Mouse (Mus musculus) MEL (cell line): ENCODE results near the gene Pim2.

Source experiments
- BHLHE40 ChIP-seq: IDR thresholded peaks from 2 replicates; pipeline ENCODE4 v1.6.1; 2012; ENCODE audit warnings: low read depth, mild to moderate bottlenecking, inconsistent platforms, low read length, improper control_type of control experiment, borderline replicate concordance
- CTCF ChIP-seq, 3 experiments: IDR thresholded peaks in 2 of 3; conservative IDR thresholded peaks in 1 of 3; 2 replicates each; pipeline ENCODE4 v1.5.1; 2011 to 2012; ENCODE audit warnings: low read length in 3 of 3, low read depth in 2 of 3, mild to moderate bottlenecking in 2 of 3, improper control_type of control experiment in 1 of 3, inconsistent platforms in 1 of 3, mixed read lengths in 1 of 3, moderate library complexity in 1 of 3; ENCODE audit not compliant: control insufficient read depth in 1 of 3, insufficient read depth in 1 of 3, poor library complexity in 1 of 3, severe bottlenecking in 1 of 3
- ETS1 ChIP-seq: IDR thresholded peaks from 2 replicates; pipeline ENCODE4 v1.6.1; 2012; ENCODE audit warnings: low read depth, mild to moderate bottlenecking, inconsistent platforms, low read length, improper control_type of control experiment, moderate library complexity
- HCFC1 ChIP-seq: IDR thresholded peaks from 2 replicates; pipeline ENCODE4 v1.6.1; 2012; ENCODE audit warnings: low read depth, mild to moderate bottlenecking, inconsistent platforms, low read length, improper control_type of control experiment, moderate library complexity
- KAT2A ChIP-seq: conservative IDR thresholded peaks from 2 replicates; pipeline ENCODE4 v1.6.1; 2012; ENCODE audit warnings: low read depth, low read length, improper control_type of control experiment, inconsistent platforms
- POLR2A ChIP-seq, 2 experiments: IDR thresholded peaks; 2 replicates each; pipeline ENCODE4 v1.6.1; 2011 to 2012; ENCODE audit warnings: low read length in 2 of 2, mild to moderate bottlenecking in 2 of 2, control low read depth in 1 of 2, improper control_type of control experiment in 1 of 2, low read depth in 1 of 2, moderate library complexity in 1 of 2; ENCODE audit not compliant: control insufficient read depth in 1 of 2, insufficient read depth in 1 of 2, poor library complexity in 1 of 2
- TAL1 ChIP-seq: IDR thresholded peaks from 2 replicates; pipeline ENCODE4 v1.6.1; 2012; ENCODE audit warnings: mild to moderate bottlenecking, inconsistent platforms, low read length, moderate library complexity, mixed read lengths
- TBP ChIP-seq: IDR thresholded peaks from 2 replicates; pipeline ENCODE4 v1.8.0; 2011; ENCODE audit warnings: low read depth, low read length, improper control_type of control experiment
- USF2 ChIP-seq, 2 experiments: IDR thresholded peaks; 2 replicates each; pipeline ENCODE4 v1.6.1; 2011 to 2012; ENCODE audit warnings: improper control_type of control experiment in 2 of 2, low read length in 2 of 2, borderline replicate concordance in 1 of 2, inconsistent platforms in 1 of 2, low read depth in 1 of 2, mild to moderate bottlenecking in 1 of 2; ENCODE audit not compliant: insufficient read depth in 1 of 2

DNA sequence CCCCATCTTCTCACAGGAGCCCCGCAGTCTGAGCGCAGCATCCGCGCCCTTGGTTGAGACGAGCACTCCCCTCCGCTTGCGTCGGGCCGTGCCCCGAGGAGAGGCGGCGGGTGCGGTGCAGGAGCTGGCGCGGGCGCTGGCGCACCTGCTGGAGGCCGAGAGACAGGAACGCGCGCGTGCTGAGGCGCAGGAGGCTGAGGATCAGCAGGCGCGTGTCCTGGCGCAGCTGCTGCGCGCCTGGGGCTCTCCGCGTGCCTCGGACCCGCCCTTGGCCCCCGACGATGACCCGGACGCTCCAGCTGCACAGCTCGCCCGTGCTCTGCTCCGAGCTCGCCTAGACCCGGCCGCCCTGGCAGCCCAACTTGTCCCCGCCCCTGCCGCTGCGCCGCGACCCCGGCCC, 44.0 kb downstream of the Pim2 start:
- TF ChIP-seq USF2 (IDR thresholded peaks at IDR 0.05; ENCODE audit: borderline replicate concordance in 1 of 2, insufficient read depth in 1 of 2, low read depth in 1 of 2, low read length in 2 of 2): no peak
- TF ChIP-seq HCFC1: no peak
- TF ChIP-seq TAL1: no peak
- TF ChIP-seq POLR2A (IDR thresholded peaks at IDR 0.05; ENCODE audit: control insufficient read depth in 1 of 2, insufficient read depth in 1 of 2, low read depth in 1 of 2, low read length in 2 of 2, poor library complexity in 1 of 2): no peak
- no peak for TF ChIP-seq TBP
- TF ChIP-seq BHLHE40: no peak
- no peak for TF ChIP-seq KAT2A
- no peak for TF ChIP-seq CTCF (IDR thresholded peaks at IDR 0.05 in 2 of 3, conservative IDR thresholded peaks at IDR 0.05 in 1 of 3; ENCODE audit: control insufficient read depth in 1 of 3, insufficient read depth in 1 of 3, low read depth in 2 of 3, low read length in 3 of 3, poor library complexity in 1 of 3, severe bottlenecking in 1 of 3)
- no peak for TF ChIP-seq ETS1
